Mouse (Mus musculus): ENCODE data around the gene Mccc2.

The Mccc2 gene

DNA sequence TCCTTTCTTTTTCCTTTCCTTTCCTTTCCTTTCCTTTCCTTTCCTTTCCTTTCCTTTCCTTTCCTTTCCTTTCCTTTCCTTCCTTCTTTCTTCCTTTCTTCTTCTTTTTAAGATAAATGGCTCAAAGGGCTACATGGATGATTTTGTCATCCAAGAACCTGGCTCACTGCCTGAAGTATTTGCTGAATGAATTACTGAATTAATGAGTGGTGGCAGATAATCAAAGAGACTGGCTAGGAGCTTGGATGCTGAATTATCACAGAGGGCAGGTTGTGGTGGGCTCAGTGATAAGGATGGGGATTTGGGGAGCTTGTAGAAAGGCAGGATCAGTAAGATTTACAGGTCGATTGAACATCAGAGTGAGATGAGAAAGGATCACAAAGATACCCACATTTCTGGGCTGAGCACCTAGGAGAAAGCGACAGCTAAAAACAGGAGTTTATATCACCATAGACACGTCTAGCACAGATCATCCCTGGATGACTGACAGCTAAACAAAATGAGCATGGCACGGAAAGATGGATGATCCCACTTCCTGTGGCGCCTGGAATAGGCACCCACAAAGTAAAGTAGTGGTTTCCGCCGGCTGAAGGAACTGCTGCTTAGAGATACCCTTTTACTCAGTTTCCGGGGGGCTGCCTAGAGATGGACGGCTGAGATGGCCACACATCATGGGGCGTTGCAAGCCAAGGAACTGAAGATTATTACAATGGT, 76.7 kb downstream of the Mccc2 start:
- peak; percentile 37 for DNase-seq

DNA sequence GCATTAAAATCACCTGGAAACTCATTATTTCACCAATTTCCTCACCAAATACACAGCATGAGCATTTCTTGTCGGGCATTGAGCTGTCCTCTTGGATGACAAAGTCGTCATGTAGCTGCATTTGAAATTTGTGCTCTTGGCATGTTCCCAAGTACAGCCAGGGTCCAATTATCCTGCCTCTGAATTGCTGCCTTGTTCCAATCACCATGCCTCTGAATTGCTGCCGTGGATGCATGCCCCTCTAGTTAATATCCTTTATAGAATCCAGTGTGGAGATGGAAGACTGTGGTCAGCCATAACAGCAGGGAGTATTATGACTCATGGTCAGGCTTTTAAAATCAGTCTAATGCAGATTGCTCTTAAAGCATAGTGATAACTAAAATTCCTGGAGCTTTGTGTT, 77.7 kb downstream of the Mccc2 start:
- DNase-seq = peak; percentile 80

DNA sequence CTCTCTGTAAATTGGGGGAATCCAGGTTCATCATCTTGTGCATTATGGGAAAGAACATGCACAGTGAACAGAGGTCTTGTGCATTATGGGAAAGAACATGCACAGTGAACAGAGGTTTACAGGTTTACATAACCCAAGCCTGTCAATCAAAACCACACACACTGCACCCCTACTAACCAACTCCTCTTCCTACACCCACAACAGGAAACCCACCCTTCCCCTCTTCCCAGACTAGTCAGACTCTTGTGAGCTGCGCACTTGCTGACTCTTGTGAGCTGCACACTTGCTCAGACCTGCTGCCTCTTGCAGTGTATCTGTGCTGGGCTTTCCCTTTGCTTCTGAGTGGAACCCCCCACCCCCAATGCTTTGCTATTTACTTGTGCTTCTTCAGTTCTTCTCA, 83.0 kb downstream of the Mccc2 start:
- DNase-seq = no peak

DNA sequence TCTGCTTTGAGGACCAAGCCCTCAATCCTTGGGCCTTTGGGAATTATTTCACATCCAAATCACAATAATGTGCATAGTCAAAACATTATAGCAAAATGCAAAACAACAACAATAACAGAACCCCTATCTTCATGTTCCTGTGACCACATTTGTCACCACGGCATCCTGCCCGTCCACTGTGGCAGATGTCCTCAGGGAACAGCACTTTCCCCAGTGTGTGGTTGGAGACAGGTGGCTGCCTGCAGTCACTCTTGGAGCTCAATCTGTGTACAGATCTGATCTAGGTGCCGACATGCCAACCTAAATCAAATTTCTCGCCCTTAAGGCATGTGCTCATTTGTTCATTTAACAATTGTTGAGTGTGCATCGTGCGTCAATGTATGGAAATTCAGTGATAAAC, 83.9 kb downstream of the Mccc2 start:
- DNase-seq = no peak

DNA sequence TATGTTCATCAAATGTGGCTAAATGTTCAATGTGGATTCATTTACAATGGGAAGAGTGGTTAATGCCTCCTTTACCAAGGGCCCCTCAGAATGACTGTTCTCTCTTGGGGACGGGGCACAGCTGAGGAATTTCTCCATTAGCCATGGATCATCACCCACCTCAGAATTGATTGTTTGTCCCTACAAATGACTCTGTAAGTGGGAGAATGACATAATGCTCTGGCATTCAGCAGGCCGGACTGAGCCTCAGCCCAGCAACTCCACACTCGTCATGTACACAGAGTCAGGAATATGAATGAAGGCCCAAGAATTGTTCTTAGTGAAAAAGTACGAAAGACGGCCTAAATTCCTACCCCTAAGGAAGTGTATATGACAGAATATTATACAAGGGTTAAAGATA, 89.2 kb downstream of the Mccc2 start:
- DNase-seq = no peak

DNA sequence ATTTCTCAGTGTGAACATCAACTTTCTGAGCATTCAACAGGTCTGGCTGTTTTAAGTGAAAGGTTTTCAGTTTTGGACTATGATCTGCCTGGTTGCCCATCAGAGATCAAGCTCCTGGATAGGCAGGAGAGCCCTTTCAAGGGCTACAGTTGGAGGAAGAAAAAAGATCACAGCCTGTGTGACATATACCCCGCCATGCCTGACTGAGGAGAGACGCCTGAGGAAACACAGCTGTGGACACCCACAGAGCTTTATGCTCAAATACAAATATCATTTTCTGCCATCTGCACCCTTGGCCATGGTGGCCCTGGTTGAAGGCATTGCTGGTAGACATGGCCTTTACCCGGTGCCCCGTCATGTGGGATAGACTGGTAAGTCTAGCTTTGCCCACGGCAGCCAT, 99.8 kb downstream of the Mccc2 start:
- no peak for DNase-seq

DNA sequence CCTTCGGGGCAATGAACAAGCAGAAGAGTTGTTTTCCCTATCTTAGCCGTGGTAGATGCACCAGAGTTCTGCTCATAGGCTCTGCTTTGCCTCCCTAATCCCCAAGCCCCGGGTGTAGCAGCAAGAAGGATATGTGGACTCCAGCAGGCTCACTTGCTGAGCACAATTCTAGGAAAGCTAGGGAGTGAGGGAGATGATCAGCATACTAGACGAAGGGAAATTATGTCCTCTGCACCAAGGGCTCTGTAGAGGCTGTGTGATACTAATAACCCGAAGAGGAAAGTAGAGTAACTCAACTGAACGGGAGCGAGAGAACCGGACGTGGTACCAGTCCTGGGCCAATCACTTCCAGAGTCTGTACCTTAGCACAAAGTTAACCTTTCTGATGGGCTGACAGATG, 114.5 kb downstream of the Mccc2 start, which contains the start of gene Cartpt:
Gene Cartpt, minus strand, starts transcription at position 127 of the 400 bp plus-strand sequence.
- DNase-seq = no peak

DNA sequence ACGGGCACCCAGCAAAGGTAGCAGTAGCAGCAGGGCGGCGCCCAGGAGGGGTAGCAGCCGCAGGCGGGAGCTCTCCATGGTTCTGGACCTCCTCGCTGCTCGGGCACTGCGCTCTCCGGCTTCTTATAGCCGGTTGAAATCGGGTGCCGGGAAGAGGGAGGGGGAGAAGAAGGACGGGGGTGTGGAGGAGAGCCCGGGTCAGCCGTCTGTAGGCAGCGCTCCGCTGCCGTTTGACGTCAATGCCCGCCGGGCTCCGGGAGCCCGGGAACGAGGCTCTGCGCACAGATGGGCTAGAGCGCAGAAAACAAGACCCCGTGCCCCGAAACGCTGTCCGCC, 114.9 kb downstream of the Mccc2 start:
- DNase-seq = peak; percentile 78

DNA sequence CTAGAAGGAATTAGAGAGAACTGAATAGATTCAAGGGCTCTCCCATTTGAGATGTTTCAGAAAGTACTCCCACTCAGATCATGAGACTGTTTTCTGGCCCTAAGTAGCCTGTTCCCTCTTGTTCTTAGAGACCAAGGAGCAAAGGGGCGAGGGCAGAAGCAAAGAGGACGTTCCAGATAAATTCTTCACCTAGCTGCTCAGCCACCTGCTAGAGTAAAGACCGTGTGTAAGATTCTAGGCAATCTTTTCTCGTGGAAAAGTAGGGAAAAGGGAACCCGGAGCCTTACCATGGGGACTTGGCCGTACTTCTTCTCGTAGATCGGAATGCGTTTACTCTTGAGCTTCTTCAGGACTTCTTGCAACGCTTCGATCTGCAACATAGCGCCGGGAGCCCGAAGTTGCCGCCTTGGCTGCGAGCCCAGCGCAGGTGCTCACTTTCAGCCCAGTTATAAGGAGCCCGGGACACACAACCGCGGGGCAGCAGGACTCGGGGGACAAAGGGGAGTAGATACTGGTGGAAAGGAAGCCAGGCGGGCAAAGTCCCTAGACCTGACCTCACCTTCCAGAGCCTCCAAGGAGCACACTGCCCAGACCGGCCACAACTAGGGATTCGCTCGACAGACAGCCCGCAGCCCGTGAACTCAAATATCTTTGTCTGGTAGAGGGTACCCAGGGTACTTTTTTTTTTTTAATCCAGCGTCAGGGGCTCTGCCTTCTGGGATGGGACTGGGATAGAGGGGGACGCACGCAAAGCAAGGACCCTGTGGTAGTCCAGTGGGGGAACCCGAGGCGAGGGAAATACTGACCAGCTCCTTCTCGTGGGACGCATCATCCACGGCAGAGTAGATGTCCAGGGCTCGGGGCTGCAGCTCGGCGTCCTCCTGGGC, 115.5 kb downstream of the Mccc2 start:
- DNase-seq = no peak

DNA sequence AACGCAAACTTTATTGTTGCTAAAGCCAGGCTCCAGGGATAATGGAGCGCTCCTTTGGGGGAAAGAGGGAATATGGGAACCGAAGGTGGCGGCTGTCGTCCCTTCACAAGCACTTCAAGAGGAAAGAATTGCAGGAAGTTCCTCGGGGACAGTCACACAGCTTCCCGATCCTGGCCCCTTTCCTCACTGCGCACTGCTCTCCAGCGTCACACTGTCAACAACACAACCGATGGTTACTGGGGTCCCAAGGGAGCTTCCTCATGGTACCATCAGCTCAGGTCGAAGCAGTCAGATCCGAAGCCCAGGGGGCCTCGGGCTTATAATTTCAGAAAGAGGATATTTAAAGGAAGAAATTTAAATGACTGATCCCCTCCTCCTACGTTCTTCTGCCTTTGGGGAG, 116.6 kb downstream of the Mccc2 start:
- DNase-seq = no peak
